Mouse (Mus musculus) embryonic facial prominence, embryonic 12.5 days (tissue): ENCODE data around the gene Tmem258. TPM values are rescaled to one million over a fixed set of nuclear protein-coding genes. Genes with fewer than 3 reads are reported as not detected.
A peak's percentile ranks its signal among the peaks of the same experiment; 100 is the strongest.

Experiments used
- ATAC-seq: fragments of 200-750 bp; cut with Nextera tagmentation; 2 replicates; pipeline ENCODE4 v1.8.0; 2017; ENCODE audit not compliant: insufficient number of reproducible peaks, insufficient read depth, low FRiP score, low TSS enrichment
- H3K27ac ChIP-seq: fragments of 300-500 bp; sonication (generic); 2 replicates; pipeline ENCODE4 v1.5.1; 2016; ENCODE audit warnings: mild to moderate bottlenecking
- H3K27me3 ChIP-seq: fragments of 300-500 bp; sonication (generic); 2 replicates; pipeline ENCODE4 v1.6.1; 2016; ENCODE audit warnings: mild to moderate bottlenecking, moderate library complexity
- H3K36me3 ChIP-seq: fragments of 300-500 bp; sonication (generic); 2 replicates; pipeline ENCODE4 v1.6.1; 2016; ENCODE audit warnings: mild to moderate bottlenecking
- H3K4me1 ChIP-seq: fragments of 300-500 bp; sonication (generic); 2 replicates; pipeline ENCODE4 v1.6.1; 2016
- H3K4me2 ChIP-seq: fragments of 300-500 bp; sonication (generic); replicated peaks from 2 replicates; pipeline ENCODE4 v1.6.1; 2016; ENCODE audit warnings: mild to moderate bottlenecking, moderate library complexity
- H3K4me3 ChIP-seq: fragments of 300-500 bp; sonication (generic); 2 replicates; pipeline ENCODE4 v1.5.1; 2016; ENCODE audit warnings: mild to moderate bottlenecking
- H3K9ac ChIP-seq: fragments of 300-500 bp; sonication (generic); 2 replicates; pipeline ENCODE4 v1.6.1; 2016; ENCODE audit warnings: mild to moderate bottlenecking, moderate library complexity
- H3K9me3 ChIP-seq: fragments of 300-500 bp; sonication (generic); 2 replicates; pipeline ENCODE4 v1.6.1; 2016; ENCODE audit warnings: mild to moderate bottlenecking, moderate library complexity
- WGBS: fragments of 180-500 bp; shearing (Covaris S2); methylation state at CpG from one replicate; pipeline ENCODE4 v1.1.7; 2016; 5-methylcytosine and 5-hydroxymethylcytosine counted together
- microRNA-seq: library from miRNA; unstranded; fragments of <30 nt; microRNA quantifications from one replicate; pipeline ENCODE4, GENCODE M21; 2017
- polyA plus RNA-seq: library from polyadenylated mRNA; unstranded; fragments of >200 nt; fragmentation: Nextera tagmentation; extraction: Ambion mirVana; gene quantifications from 2 replicates; pipeline ENCODE4 v1.2.1, GENCODE M21; 2016

The Tmem258 gene
- polyA plus RNA-seq, 1 experiment from 2014 or later: 389 TPM

- Histone ChIP-seq H3K9me3 (no peaks in the 10 kb centered on the region), H3K27me3 (0 out of 2 replicates have a peak, but pooled peaks cover 4% of the 10 kb centered on the region), H3K4me1 (peaks cover 24% of the 10 kb centered on the region), H3K4me2 (no peak overlapping the region), H3K36me3 (no peaks in the 10 kb centered on the region), H3K4me3 (no peak overlapping the region), H3K27ac (no peak overlapping the region), H3K9ac (no peak overlapping the region)
- WGBS: 20% methylated on average over 6 of the region's 6 CpGs
- ATAC-seq: no peak
Measured at GRCm38 (mm10) chr19:10247165-10247564, 43.4 kb downstream of the Tmem258 start.

- Histone ChIP-seq H3K27me3 (0 out of 2 replicates have a peak, but pooled peaks cover 4% of the 10 kb centered on the region), H3K9me3 (no peaks in the 10 kb centered on the region), H3K9ac (no peak overlapping the region), H3K4me2 (0 out of 2 replicates have a peak overlapping the region, but pooled peaks have one; percentile 0), H3K27ac (no peak overlapping the region), H3K4me1 (peaks cover 18% of the 10 kb centered on the region), H3K36me3 (no peaks in the 10 kb centered on the region), H3K4me3 (no peak overlapping the region)
- ATAC-seq: no peak
- 42% methylated on average over 20 of the region's 20 CpGs for WGBS
Measured at GRCm38 (mm10) chr19:10248128-10248527, 44.3 kb downstream of the Tmem258 start.

Small RNA genes within 50 kb of the gene (microRNA-seq; reads per million reads assigned to microRNA genes)
- gene Mir6993: 1.6 reads per million

Other genes with a start within 250 kb of the Tmem258 start
- 1,511 and 1,518 TPM in 2 replicates for gene Fth1, start 223.4 kb upstream of the Tmem258 start, polyA plus RNA-seq
- 1.7 and 1.8 TPM in 2 replicates for gene Best1, start 202.4 kb upstream of the Tmem258 start, polyA plus RNA-seq
- 48.0 and 50.0 TPM in 2 replicates for gene Rab3il1, start 202.3 kb upstream of the Tmem258 start, polyA plus RNA-seq
- gene Fads3, start 162.4 kb upstream of the Tmem258 start, polyA plus RNA-seq: 10.1 and 10.2 TPM in 2 replicates
- gene Fads2, start 102.3 kb upstream of the Tmem258 start, polyA plus RNA-seq: 123 and 125 TPM in 2 replicates
- gene Fads1, start 21.1 kb upstream of the Tmem258 start, polyA plus RNA-seq: 139 and 144 TPM in 2 replicates
- 90.1 and 95.5 TPM in 2 replicates for gene Fen1, start 155 bp downstream of the Tmem258 start, polyA plus RNA-seq
- 1.9 and 2.5 TPM in 2 replicates for gene Myrf, start 36.7 kb downstream of the Tmem258 start, polyA plus RNA-seq
- gene Dagla, start 100.9 kb downstream of the Tmem258 start, polyA plus RNA-seq: 3.0 and 3.1 TPM in 2 replicates
- 0.71 and 2.1 TPM in 2 replicates for gene Syt7, start 185.1 kb downstream of the Tmem258 start, polyA plus RNA-seq